Mouse (Mus musculus): Measurements from ENCODE around the gene Slx4ip.

Slx4ip gene

GRCm38 (mm10) chr2:137073473-137074312 is 182.7 kb downstream of the Slx4ip start:
- no peak for TF ChIP-seq GATA4 (IDR thresholded peaks at IDR 0.05; ENCODE audit: insufficient replicate concordance, low read length)

DNA sequence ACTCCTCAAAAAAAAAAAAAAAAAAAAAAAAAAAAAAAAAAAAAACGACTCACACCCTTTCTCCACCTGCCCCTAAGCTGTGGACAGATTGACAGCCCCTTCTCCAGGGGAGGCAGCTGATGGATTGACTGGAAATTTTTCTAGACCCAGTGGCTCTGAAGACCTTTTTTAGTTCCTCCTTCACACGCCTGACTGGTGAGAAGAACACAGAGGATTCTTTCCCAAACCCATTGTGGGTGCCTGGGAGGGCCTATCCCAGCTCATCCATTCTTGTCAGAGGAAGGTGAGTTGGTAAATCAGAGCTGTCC is 183.2 kb downstream of the Slx4ip start:
- TF ChIP-seq GATA4 (IDR thresholded peaks at IDR 0.05; ENCODE audit: insufficient replicate concordance, low read length) = no peak

- no peak for TF ChIP-seq GATA4 (IDR thresholded peaks at IDR 0.05; ENCODE audit: insufficient replicate concordance, low read length)
These were observed 187.8 kb downstream of the Slx4ip start for GRCm38 (mm10) chr2:137078771-137079170.

GRCm38 (mm10) chr2:137079721-137080320 is 188.8 kb downstream of the Slx4ip start:
- no peak for TF ChIP-seq GATA4 (IDR thresholded peaks at IDR 0.05; ENCODE audit: insufficient replicate concordance, low read length)

- no peak for TF ChIP-seq GATA4 (IDR thresholded peaks at IDR 0.05; ENCODE audit: insufficient replicate concordance, low read length)
These were observed 189.4 kb downstream of the Slx4ip start for GRCm38 (mm10) chr2:137080468-137080867.

GRCm38 (mm10) chr2:137081001-137081400 is 190.0 kb downstream of the Slx4ip start:
- TF ChIP-seq GATA4 (IDR thresholded peaks at IDR 0.05; ENCODE audit: insufficient replicate concordance, low read length) = no peak

DNA sequence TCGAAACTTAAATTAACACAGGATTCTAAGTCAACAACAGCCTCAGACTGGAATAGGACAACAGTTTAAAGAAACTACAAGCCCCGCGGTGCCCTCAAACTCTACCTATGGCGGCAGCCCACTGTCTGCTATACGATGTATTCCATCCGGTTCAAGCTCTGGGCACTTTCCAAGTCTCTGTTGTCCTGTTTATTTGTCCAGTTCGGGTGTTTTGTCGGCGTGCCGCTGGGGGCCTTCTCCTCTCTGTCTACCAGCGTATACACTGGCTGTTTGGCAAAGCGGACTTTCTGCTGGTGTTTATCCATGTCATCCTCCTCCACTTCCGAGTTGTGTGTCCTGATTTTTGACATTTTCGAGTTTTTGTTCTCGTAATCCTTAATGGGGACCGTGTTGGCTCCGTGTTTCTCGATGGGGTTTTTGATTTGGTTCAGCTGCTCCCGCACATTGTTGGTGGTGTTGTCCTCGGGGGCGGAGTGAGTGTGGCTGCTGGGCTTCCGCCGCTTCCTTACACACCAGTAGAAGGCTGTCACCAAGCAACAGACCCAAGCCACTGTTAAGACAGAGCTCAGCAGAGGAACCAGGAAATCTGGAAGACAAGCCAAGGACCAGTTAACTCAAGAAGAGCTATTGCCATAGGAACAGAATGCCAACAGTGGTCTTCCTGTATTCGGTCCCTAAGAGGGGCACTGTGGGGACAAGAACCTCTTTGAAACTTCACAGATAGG is 192.0 kb downstream of the Slx4ip start:
- no peak for TF ChIP-seq GATA4 (IDR thresholded peaks at IDR 0.05; ENCODE audit: insufficient replicate concordance, low read length)

DNA sequence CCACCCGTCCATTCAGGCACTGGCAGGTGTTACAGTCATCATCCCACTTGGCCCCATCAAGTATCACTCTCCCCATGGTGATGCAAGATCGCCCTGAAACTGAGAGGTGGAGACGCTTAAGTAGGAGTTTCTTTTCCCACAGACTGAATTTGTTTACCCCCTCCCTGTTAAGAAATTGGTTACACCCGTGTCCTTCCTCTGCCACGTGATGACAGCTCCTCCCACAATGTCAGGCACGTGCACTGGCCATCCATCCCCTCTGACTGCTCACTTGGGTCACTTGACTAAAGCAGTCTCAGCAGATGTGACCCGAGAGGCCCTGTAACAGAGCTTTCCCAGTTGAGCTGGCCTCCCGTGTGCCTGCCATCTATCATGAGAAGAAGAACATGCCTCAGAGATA is 194.2 kb downstream of the Slx4ip start:
- TF ChIP-seq GATA4 (IDR thresholded peaks at IDR 0.05; ENCODE audit: insufficient replicate concordance, low read length) = no peak

DNA sequence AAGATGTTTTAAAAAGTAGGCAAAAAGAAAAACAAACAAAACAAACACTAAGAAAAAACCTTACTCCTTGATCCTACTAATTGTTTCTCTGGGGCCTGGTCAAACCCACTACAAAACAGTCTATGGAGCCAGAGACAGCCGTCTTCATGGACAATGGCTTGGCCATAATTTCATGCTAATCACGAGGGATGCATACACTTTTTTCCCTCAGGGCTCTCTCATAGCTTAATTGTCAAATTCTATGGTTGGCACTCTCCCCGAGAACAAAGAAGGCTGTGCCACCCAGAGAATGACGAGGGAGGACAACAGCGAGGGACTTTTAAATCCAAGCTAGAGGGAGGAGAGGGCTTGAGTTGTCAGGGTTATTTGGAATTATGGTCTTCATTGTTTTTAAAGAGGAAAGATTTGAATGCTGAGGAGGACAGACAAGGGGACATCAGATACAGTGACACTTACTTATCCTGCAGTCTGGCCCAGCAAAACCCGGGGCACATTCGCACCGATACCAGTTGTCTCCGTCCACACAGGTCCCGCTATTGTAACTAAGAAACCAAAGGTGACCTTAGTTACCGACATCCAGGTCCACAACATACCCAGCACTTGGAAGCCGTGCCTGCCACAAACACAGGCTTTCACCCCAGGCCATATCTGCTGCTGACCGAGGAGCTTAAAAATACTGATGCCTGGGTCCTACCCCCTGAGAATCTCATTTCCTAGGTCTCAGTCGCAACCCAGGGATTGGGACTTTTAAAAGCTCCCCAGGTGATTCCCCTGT is 195.8 kb downstream of the Slx4ip start:
- TF ChIP-seq GATA4 (IDR thresholded peaks at IDR 0.05; ENCODE audit: insufficient replicate concordance, low read length) = no peak

- no peak for TF ChIP-seq GATA4 (IDR thresholded peaks at IDR 0.05; ENCODE audit: insufficient replicate concordance, low read length)
These were observed 196.7 kb downstream of the Slx4ip start for GRCm38 (mm10) chr2:137087705-137088104.

- no peak for TF ChIP-seq GATA4 (IDR thresholded peaks at IDR 0.05; ENCODE audit: insufficient replicate concordance, low read length)
These were observed 200.9 kb downstream of the Slx4ip start for GRCm38 (mm10) chr2:137091766-137092522.

DNA sequence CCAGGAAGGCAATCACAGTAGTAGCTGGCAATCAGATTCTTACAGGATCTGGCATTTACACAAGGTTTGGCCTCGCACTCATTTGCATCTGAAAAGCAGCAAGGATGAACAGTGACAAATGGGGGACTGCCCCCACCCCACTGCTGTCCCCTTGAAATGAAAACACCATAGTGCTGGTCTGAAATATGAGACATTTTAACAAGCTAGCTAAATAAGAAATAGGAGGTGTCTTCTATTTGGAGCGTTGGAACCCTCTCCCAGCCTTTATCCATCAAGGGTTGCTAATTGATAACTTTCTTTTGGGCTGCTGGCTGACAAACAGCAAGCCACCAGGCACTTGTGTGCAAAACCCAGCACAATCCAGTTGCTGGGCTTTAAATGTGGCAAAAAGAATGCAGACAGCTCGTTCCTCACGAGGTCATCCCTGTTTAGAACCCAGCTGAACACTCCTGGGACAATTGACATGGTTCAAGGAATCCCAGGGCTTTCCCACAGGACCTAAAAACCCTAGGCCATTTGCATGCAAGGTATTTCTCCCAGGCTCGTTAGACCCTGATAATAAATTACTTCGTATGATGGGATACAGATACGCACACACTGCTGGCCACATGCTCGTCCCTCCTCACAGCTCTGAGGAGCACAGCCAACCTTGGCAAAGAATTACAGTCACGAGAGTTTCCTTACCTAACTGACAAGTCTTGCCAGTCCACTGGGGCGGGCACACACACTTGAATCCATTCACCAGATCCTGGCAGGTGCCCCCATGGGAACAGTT is 201.7 kb downstream of the Slx4ip start:
- no peak for TF ChIP-seq GATA4 (IDR thresholded peaks at IDR 0.05; ENCODE audit: insufficient replicate concordance, low read length)

- no peak for TF ChIP-seq GATA4 (IDR thresholded peaks at IDR 0.05; ENCODE audit: insufficient replicate concordance, low read length)
These were observed 202.2 kb downstream of the Slx4ip start for GRCm38 (mm10) chr2:137093298-137093630.

- no peak for TF ChIP-seq GATA4 (IDR thresholded peaks at IDR 0.05; ENCODE audit: insufficient replicate concordance, low read length)
These were observed 203.3 kb downstream of the Slx4ip start for GRCm38 (mm10) chr2:137094301-137094700.
